Mouse (Mus musculus) kidney, embryonic 15.5 days (tissue): Measurements from ENCODE around the gene Entpd4b. TPM values are rescaled to one million over a fixed set of nuclear protein-coding genes. Genes with fewer than 3 reads are reported as not detected.
"Not testable (repeated sequence)": the region's sequence is repeated elsewhere in the genome, so short reads cannot be mapped to it uniquely, and the experiment has no call there.

Source experiments
- ATAC-seq: fragments of 200-750 bp; cut with Nextera tagmentation; replicated peaks from 2 replicates; pipeline ENCODE4 v1.8.0; 2017; ENCODE audit warnings: moderate TSS enrichment; ENCODE audit not compliant: low FRiP score
- H3K27ac ChIP-seq: fragments of 300-500 bp; sonication (generic); 2 replicates; pipeline ENCODE4 v1.5.1; 2015; ENCODE audit warnings: mild to moderate bottlenecking, inconsistent platforms
- H3K27me3 ChIP-seq: fragments of 300-500 bp; sonication (generic); 2 replicates; pipeline ENCODE4 v1.6.1; 2015; ENCODE audit warnings: inconsistent platforms
- H3K36me3 ChIP-seq: fragments of 300-500 bp; sonication (generic); 2 replicates; pipeline ENCODE4 v1.6.1; 2015; ENCODE audit warnings: inconsistent platforms
- H3K4me1 ChIP-seq: fragments of 300-500 bp; sonication (generic); 2 replicates; pipeline ENCODE4 v1.6.1; 2015; ENCODE audit warnings: inconsistent platforms
- H3K4me2 ChIP-seq: fragments of 300-500 bp; sonication (generic); 2 replicates; pipeline ENCODE4 v1.6.1; 2015; ENCODE audit warnings: moderate library complexity, mild to moderate bottlenecking, inconsistent platforms
- H3K4me3 ChIP-seq: fragments of 300-500 bp; sonication (generic); replicated peaks from 2 replicates; pipeline ENCODE4 v1.5.1; 2015; ENCODE audit warnings: mild to moderate bottlenecking, inconsistent platforms
- H3K9ac ChIP-seq: fragments of 300-500 bp; sonication (generic); 2 replicates; pipeline ENCODE4 v1.6.1; 2015; ENCODE audit warnings: mild to moderate bottlenecking, inconsistent platforms
- H3K9me3 ChIP-seq: fragments of 300-500 bp; sonication (generic); replicated peaks from 2 replicates; pipeline ENCODE4 v1.6.1; 2016; ENCODE audit warnings: inconsistent platforms
- WGBS: fragments of 180-500 bp; shearing (Covaris S2); methylation state at CpG from one replicate; pipeline ENCODE4 v1.1.7; 2015; ENCODE audit warnings: mixed read lengths; 5-methylcytosine and 5-hydroxymethylcytosine counted together
- polyA plus RNA-seq: library from polyadenylated mRNA; unstranded; fragments of >200 nt; fragmentation: Nextera tagmentation; extraction: Ambion mirVana; gene quantifications from 2 replicates; pipeline ENCODE4 v1.2.1, GENCODE M21; 2015

Entpd4b gene
- polyA plus RNA-seq, result 15.5 and 15.9 TPM in 2 replicates

DNA sequence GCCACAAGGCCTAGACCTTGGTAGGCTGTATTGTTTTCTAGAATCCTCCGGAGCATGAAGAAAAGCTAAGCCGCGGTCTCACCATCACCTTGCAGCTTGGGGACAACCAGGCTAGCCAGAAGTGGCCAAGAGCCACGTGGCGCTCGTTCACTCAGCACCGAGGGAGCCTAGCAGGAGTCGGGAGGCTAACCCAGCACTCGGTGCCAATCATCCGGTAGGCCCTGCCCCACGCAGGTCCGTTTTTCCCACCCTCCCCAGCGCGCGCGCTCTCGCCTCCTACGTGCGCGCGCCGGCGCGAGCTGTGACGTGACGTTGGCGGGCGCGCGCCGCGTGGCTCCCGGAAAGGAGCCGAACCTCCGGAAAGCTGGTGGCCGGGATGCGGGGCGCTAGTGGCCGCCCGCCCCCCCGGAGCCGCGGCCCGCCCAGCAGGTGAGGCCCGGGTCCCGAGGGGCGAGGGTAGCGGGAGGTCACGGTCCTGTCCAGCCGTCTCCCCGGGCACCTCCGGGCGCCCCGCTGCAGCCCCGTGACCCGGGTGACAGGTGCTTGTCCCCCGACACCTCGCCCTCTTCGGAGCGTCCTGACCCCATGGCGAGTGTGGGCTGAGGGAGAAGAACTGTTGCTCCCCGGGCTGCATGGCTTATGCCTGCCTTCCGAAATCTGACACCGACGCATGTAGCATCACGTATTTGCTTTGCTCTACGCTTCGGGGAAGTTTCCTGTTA is at the start of gene Entpd4b:
Gene Entpd4b, plus strand, starts transcription at position 315 of the 722 bp plus-strand sequence.
- peak; percentile 96 for ATAC-seq
- not testable (repeated sequence) for H3K36me3 ChIP-seq
- WGBS, result no CpG with 5 or more reads among the region's 68 CpGs

DNA sequence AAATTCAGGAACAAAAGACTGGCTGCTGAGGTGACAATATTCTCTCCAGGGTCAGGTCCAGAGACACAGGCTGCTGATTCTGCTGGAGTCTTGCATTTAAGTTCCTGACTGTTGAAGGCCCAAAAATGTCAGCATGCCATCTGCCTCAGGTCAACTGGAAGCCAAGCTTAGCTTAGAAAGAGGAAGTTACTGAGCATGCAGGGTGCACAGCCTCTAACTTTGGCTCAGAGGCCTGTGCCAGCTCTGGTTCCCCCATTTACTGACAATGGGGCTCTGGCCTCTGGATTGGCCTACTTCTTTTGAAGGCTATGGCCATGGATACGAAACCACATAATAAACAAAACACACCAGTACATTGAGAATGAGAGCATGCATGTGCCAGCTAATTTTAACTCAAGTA is 48.2 kb upstream of the Entpd4b start:
- not testable (repeated sequence) for H3K4me2 ChIP-seq, H3K27me3 ChIP-seq, H3K9me3 ChIP-seq, H3K4me1 ChIP-seq, H3K9ac ChIP-seq, H3K4me3 ChIP-seq, H3K27ac ChIP-seq, H3K36me3 ChIP-seq, ATAC-seq
- no CpG with 5 or more reads among the region's 1 CpGs for WGBS

More for the DNA sequence above, at the start of gene Entpd4b:
- not testable (repeated sequence) for H3K27me3 ChIP-seq, H3K9me3 ChIP-seq, H3K4me2 ChIP-seq, H3K4me1 ChIP-seq, H3K9ac ChIP-seq, H3K27ac ChIP-seq, H3K4me3 ChIP-seq

DNA sequence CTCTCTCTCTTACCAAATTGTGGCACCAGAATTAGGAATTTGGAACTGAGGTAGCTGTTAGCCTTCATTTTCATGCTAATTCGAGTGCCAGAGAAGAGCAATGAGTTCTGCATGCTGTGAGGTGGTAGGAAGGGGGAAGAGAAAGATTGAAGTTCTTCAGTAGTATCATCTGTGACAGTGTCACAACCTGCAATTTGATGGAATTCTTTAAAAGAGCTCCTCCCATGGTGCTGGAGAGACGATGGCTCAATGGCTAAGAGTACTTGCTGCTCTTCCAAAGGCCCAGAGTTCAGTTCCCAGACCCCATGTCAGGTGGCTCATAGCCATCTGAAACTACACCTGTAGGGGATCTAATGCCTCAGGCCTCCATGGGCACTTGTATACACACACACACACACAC is 42.8 kb upstream of the Entpd4b start, which contains the start of gene Gm27179:
Gene Gm27179, minus strand, starts transcription at position 101 of the 400 bp plus-strand sequence.
- H3K4me3 ChIP-seq, H3K27ac ChIP-seq, H3K27me3 ChIP-seq, H3K4me2 ChIP-seq, H3K4me1 ChIP-seq, H3K36me3 ChIP-seq, H3K9me3 ChIP-seq, H3K9ac ChIP-seq, ATAC-seq: not testable (repeated sequence)
- WGBS, result no CpG with 5 or more reads among the region's 2 CpGs

DNA sequence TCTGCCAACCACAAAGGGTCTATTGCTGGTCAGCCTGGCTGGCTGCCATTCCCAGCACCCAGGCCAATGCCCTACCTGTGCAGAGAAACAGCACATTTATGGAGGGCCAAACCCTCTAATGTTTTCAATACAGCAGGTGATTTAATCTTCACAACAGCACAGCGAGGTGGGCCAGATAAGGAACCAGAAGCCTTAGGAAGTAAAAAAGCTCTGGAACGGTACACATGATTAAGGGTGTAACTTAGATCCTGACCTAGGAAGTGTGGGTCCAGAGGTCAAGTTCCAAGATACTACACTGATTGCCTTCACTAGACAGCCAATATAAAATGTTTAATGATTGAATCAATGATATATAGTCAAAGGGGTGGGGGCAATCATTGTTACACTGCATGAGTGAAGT is 34.4 kb upstream of the Entpd4b start:
- ATAC-seq, H3K36me3 ChIP-seq, H3K4me1 ChIP-seq, H3K4me3 ChIP-seq, H3K4me2 ChIP-seq, H3K9ac ChIP-seq, H3K9me3 ChIP-seq, H3K27ac ChIP-seq, H3K27me3 ChIP-seq: not testable (repeated sequence)
- no CpG with 5 or more reads among the region's 2 CpGs for WGBS

DNA sequence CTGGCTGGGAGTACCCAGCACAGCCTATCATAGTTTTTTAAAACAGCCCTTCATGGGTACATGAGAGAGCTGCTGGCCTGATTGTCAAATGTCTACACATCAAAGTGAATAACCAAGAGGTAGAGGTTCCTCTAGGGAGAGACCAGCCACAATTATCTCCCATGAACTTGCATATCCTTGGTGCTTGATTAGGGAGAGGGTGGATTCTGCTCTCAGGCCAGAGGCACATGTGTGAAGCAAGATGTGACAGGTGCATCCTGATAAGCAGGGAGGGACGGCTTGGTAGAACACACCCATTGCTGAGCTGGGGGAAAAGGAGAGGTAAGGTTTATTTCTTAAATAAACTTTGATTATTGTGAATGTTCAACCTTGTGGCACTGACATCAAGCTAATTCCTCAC is 32.2 kb upstream of the Entpd4b start:
- not testable (repeated sequence) for H3K27ac ChIP-seq, H3K9ac ChIP-seq, ATAC-seq, H3K9me3 ChIP-seq, H3K36me3 ChIP-seq, H3K4me3 ChIP-seq, H3K4me2 ChIP-seq, H3K4me1 ChIP-seq, H3K27me3 ChIP-seq
- no CpG with 5 or more reads among the region's 1 CpGs for WGBS

DNA sequence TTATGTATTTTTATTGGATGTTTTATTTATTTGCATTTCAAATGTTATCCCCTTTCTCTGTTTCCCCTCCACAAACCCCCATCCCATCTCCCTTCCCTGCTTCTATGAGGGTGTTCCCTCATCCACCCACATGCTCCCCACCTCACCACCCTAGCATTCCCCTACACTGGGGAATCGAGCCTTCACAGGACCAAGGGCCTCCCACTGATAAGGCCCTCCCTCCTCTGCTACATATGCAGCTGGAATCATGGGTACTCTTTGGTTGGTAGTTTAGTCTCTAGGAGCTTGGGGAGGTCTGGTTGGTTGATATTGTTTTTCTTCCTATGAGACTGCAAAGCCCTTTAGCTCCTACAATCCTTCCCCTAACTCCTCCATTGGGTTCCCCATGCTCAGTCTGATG is 29.0 kb upstream of the Entpd4b start:
- WGBS, result no CpG with 5 or more reads among the region's 1 CpGs
- H3K4me2 ChIP-seq, H3K4me3 ChIP-seq, H3K9ac ChIP-seq, H3K9me3 ChIP-seq, H3K36me3 ChIP-seq, ATAC-seq, H3K27ac ChIP-seq, H3K27me3 ChIP-seq, H3K4me1 ChIP-seq: not testable (repeated sequence)

DNA sequence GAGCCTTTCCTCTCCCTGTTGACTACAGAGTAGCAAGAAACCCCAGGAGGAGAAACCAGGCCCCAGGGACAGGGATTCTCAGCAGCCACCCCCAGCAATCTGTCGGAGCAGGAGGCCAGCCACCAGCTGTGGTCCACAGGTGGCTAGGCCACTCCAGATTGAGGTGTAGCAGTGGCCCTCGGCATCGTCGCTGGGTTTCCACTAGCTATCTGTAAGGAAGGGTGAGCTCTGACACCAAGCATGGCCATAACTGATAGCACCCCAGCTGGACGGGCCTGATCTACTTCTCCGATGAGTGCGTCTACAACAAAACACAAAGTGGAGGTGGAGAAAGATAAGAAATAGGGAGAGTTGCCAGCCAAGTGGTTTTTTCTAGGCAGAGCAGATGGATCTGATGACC is 18.7 kb upstream of the Entpd4b start:
- H3K27ac ChIP-seq, H3K4me1 ChIP-seq, H3K9me3 ChIP-seq, H3K4me3 ChIP-seq, H3K9ac ChIP-seq, H3K27me3 ChIP-seq, H3K4me2 ChIP-seq, H3K36me3 ChIP-seq: not testable (repeated sequence)
- no CpG with 5 or more reads among the region's 7 CpGs for WGBS
- 0 out of 2 replicates have a peak, but pooled peaks have one; percentile 56 for ATAC-seq

DNA sequence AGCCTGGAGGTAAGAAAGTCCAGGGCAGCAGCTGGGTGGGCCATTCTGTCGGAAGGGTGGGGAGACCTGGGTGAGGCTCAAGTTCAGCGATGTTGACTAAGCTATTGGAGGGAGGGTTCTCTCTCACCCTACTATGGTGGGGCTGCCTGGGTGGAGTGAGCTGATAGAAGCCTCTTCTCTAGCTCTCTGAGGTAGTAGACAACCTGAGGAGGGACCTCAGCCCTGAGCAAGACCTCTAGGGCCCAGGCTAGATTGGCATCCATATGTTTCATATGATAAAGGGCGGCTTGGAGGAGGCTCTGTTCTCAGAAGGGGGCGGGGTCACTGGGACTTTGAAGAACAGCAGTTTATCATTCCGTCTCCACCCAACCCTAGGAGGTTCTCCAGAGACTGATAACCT is 15.1 kb upstream of the Entpd4b start:
- not testable (repeated sequence) for H3K36me3 ChIP-seq, H3K9ac ChIP-seq, H3K4me1 ChIP-seq, H3K9me3 ChIP-seq, H3K4me3 ChIP-seq, H3K4me2 ChIP-seq, H3K27ac ChIP-seq, H3K27me3 ChIP-seq
- ATAC-seq, result peak; percentile 75
- WGBS, result no CpG with 5 or more reads among the region's 5 CpGs

DNA sequence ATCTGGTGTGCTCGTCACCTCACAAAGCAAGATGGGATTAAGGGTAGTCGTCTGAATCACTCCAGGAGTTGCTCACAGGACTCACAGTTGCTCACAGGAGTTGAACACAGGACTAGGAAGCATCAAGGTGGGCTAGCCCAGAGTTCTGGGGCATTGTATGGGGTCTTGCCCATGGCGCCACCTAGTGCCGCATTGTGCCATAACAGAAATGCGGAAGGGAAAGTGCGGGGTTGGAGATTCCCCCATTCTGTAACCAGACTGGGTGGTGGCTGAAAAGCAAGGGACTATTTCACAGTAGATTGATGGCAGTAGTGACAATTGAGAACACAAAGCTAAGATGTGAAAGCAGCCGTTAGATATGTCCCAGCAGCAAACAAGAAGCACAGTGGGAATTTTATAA is 12.5 kb upstream of the Entpd4b start:
- H3K4me1 ChIP-seq, H3K36me3 ChIP-seq, H3K9me3 ChIP-seq, H3K27me3 ChIP-seq, H3K4me2 ChIP-seq, H3K4me3 ChIP-seq, H3K27ac ChIP-seq, ATAC-seq, H3K9ac ChIP-seq: not testable (repeated sequence)
- WGBS, result no CpG with 5 or more reads among the region's 7 CpGs

DNA sequence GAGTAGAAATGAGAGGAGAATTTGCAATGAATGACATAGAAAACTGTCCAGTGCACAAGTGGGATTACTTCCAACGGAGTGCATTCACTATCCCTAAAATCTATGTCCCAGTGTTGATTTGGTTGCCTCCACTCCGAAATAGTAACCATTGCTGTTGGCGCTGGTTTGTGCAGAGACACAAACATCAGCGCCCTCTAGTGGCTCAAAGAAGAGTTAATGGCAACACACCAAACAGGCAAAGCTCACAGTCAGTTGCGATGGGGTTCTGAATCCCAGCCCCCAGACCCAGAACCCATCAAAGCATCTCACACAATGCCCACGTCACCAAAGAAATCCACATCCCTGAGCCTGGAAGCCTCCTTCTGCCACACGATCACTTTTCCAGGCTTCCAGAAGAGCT is 11.2 kb upstream of the Entpd4b start:
- not testable (repeated sequence) for ATAC-seq, H3K4me3 ChIP-seq, H3K9me3 ChIP-seq, H3K36me3 ChIP-seq, H3K27ac ChIP-seq, H3K27me3 ChIP-seq, H3K4me1 ChIP-seq, H3K4me2 ChIP-seq, H3K9ac ChIP-seq
- no CpG with 5 or more reads among the region's 7 CpGs for WGBS

DNA sequence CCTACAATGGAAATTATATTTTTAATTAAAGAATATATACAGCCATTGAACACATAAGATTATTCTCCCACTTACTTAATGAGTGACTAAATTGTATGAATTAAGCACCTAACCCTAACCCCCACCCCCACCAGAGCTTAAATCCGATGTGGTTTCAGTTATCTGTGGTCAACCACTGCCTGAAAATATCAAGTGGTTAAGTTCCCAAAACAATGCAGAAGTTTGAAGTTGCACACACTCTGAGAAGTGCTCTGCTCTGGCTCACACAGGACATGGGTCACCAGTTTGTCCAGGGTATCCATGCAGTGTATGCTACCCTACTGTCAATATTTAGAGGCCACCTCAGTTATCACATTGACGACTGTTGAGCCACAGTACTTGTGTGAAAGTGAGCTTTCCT is 10.2 kb upstream of the Entpd4b start:
- H3K27me3 ChIP-seq, H3K27ac ChIP-seq, H3K9me3 ChIP-seq, H3K4me3 ChIP-seq, H3K36me3 ChIP-seq, H3K9ac ChIP-seq, H3K4me2 ChIP-seq, H3K4me1 ChIP-seq, ATAC-seq: not testable (repeated sequence)
- WGBS, result no CpG with 5 or more reads among the region's 2 CpGs

DNA sequence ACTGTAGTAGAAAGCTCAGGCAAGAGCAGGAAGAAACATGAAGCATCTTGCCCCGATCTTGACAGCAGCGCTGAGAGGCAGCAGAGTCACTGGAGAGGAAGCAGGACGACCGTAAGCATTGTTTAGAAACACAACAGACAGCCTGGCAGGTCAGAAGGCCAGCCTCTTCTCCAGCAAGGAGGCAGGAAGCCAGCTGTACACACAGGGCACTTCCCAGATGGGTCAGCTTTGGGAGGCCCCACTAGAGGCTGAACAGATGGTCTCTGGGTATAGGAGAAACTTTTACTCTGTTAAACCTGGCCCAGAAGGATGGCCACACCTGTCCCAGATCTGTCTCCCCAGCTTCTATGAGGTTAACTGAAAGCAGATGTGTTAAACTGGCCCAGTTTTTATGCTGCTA is 7.9 kb upstream of the Entpd4b start:
- H3K4me1 ChIP-seq, H3K9me3 ChIP-seq, H3K9ac ChIP-seq, H3K4me2 ChIP-seq, H3K36me3 ChIP-seq, H3K4me3 ChIP-seq, H3K27ac ChIP-seq, H3K27me3 ChIP-seq: not testable (repeated sequence)
- ATAC-seq, result 0 out of 2 replicates have a peak, but pooled peaks have one; percentile 33
- WGBS, result no CpG with 5 or more reads among the region's 4 CpGs

DNA sequence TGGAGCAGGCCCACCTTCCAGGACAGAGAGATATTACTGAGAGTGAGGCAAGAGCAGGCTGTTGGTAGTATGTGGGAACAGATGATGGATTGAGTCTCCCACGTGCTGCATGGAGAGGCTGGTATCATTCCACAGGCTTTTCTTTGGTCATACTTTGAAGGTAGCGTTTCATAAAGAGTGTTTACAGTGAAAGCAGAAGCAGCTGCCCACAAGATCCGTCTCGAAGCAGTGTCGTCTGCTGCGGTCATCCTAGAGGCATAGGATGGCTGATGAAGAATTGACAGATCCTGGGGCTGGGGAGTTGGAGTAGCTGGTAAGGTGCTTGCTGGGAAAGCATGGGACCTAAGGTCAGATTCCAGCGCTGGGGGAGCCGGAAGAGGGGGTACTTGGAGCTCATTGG is 1.6 kb downstream of the Entpd4b start:
- not testable (repeated sequence) for H3K27me3 ChIP-seq, H3K9ac ChIP-seq, ATAC-seq, H3K4me3 ChIP-seq, H3K27ac ChIP-seq, H3K4me1 ChIP-seq, H3K9me3 ChIP-seq, H3K4me2 ChIP-seq, H3K36me3 ChIP-seq
- no CpG with 5 or more reads among the region's 8 CpGs for WGBS
